Mouse (Mus musculus): ENCODE measurements around the gene Immp1l. TPM values are rescaled to one million over a fixed set of nuclear protein-coding genes. Genes with fewer than 3 reads are reported as not detected.

Immp1l gene
- polyA plus RNA-seq (2017; shearing (Covaris generic)) = 49.2 TPM

DNA sequence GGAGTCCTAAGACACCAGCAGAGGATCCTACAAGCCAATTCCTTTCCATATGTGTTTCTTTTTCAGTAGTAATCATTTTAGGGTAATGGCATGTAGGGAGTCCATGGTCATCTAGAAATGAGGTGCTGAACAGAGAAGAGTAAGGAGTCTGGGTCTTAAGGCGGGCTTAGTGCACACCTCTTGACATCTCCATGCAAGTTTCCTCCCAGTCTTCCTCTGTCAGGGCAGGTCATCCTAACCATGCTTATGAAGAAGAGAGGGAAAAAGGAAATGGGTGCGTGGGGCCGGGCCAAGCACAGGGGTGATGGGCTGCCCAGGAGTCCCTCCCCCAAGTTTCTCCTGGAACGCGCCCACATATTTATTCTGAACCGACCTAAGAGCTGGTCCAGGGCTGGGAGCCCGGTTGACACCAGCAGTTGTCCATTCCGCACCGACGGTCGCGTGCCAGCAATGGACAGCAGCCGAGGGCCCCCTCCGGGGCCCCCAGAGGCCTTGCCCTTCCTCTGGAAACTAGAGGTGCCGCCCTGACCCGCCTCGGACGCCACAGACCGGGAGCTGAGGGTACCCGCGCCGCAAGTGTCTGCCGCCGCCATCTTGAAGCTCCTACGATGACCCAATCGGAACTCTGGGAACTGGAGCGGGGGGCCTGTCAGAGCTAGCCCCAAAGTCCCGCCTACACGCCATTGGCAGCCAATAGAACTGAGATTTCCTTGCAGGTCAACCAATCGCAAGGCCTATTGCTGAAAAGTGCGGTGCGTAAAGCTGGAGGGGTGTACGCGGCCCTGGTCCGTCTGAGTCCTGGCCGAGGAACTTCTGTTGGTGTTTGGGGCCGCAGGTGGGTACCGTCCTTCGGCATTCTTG is at the start of gene Immp1l, which contains the start of gene Elp4:
Gene Immp1l, plus strand, starts transcription at position 743 of the 861 bp plus-strand sequence.
Gene Elp4, minus strand, starts transcription at position 669 of the 861 bp plus-strand sequence.

DNA sequence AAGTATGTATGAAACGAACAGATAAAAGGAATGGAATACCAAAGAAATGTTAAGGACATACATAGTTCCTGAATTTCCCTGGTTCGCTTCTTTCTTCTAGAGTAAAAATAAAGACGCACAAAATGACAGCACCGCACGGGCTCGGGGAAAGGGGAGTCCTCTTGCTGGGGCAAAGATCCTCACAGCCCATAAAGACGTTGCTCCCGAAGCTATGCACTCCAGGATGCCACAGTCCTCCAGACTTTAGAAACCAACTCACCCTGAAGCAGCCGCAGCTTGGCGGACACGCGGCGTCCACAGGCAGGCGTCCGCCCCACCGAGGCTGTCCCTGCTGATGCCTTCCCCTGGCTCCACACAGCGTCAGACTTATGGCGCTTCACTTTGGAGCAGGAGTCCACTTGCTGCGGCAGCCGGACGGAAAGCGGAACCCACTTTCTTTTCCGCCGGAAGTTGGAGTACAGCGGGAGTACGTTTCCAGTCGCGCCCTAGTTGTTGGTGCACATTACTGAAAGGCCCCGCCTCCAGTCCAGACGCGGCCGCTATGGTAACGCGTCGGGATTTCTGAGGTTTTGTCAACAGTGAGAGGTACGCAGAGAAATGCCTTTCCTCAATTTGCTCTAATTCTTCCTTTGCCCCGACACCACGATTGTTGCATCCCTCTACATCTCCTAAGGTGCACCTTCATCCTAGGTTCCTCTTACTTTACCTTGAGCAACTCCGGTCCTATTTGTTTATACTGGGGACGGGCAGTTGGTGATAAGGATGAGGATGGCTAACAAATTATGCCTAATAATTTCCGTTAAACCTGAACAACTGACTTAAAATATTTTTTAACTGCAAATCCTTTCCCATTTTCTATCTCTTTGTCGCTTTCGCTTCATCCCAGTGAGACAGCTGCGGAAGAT is 98.6 kb downstream of the Immp1l start, which contains the start of gene Dnajc24:
Gene Dnajc24, minus strand, starts transcription at position 715 of the 905 bp plus-strand sequence.

Other genes with a start within 250 kb of the Immp1l start
- 0.56 TPM for gene Pax6, start 235.7 kb upstream of the Immp1l start, polyA plus RNA-seq (2017; shearing (Covaris generic))
- gene Elp4, start 74 bp upstream of the Immp1l start, polyA plus RNA-seq (2017; shearing (Covaris generic)) = 18.0 TPM
- gene Dnajc24, start 98.9 kb downstream of the Immp1l start, polyA plus RNA-seq (2017; shearing (Covaris generic)) = 29.0 TPM

Data from effector memory CD4-positive, alpha-beta T cell, adult 5 months (primary cell).